Mouse (Mus musculus) intestine, embryonic 16.5 days (tissue): ENCODE measurements at regions not wholly inside any gene's neighbourhood (a gene's known extent, or its start where the extent isn't known, plus 50 kb on each side); places are given as distances from the start of the nearest gene placed in this dataset.

ENCODE experiments used
- ATAC-seq: fragments of 200-750 bp; cut with Nextera tagmentation; 2 replicates; pipeline ENCODE4 v1.8.0; 2017; ENCODE audit warnings: moderate TSS enrichment, moderate library complexity
- H3K27ac ChIP-seq: fragments of 300-500 bp; sonication (generic); 2 replicates; pipeline ENCODE4 v1.5.1; 2014; ENCODE audit warnings: mild to moderate bottlenecking, low read length
- H3K27me3 ChIP-seq: fragments of 300-500 bp; sonication (generic); replicated peaks from 2 replicates; pipeline ENCODE4 v1.6.1; 2014; ENCODE audit warnings: low read length, control low read depth, mixed read lengths; ENCODE audit not compliant: control insufficient read depth, insufficient read depth
- H3K36me3 ChIP-seq: fragments of 300-500 bp; sonication (generic); 2 replicates; pipeline ENCODE4 v1.6.1; 2014; ENCODE audit warnings: low read length, control low read depth; ENCODE audit not compliant: control insufficient read depth, insufficient read depth
- H3K4me1 ChIP-seq: fragments of 300-500 bp; sonication (generic); 2 replicates; pipeline ENCODE4 v1.6.1; 2014; ENCODE audit warnings: low read length, control low read depth, mixed read lengths; ENCODE audit not compliant: control insufficient read depth, insufficient read depth
- H3K4me2 ChIP-seq: fragments of 300-500 bp; sonication (generic); 2 replicates; pipeline ENCODE4 v1.6.1; 2014; ENCODE audit warnings: low read depth, low read length, control low read depth
- H3K4me3 ChIP-seq: fragments of 300-500 bp; sonication (generic); 2 replicates; pipeline ENCODE4 v1.5.1; 2014; ENCODE audit warnings: mild to moderate bottlenecking, low read length
- H3K9ac ChIP-seq: fragments of 300-500 bp; sonication (generic); 2 replicates; pipeline ENCODE4 v1.6.1; 2014; ENCODE audit warnings: low read depth, low read length
- H3K9me3 ChIP-seq: fragments of 300-500 bp; sonication (generic); 2 replicates; pipeline ENCODE4 v1.6.1; 2016; ENCODE audit warnings: low read length, control low read depth; ENCODE audit not compliant: control insufficient read depth
- WGBS: fragments of 180-500 bp; shearing (Covaris S2); extraction: QIAGEN DNeasy Blood & Tissue Kit; methylation state at CpG from one replicate; pipeline ENCODE4 v1.1.7; 2014; 5-methylcytosine and 5-hydroxymethylcytosine counted together

DNA sequence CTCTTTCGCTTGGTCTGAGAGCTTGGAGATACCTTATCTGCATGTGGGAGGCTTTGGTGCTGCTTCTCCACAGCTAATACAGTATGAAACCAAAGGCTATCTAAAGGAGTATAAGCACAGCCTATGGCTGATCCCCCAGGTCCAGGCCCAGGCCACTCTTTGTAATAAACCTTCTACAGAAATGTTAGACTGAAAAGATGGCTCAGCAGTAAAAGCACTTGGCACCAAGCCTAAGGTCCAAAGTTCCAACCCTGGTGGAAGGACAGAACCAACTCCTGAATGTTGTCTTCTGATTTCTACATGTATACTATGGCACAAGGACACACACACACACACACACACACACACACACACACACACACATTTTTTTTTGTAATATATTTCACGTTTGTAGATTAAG lies 1397.2 kb upstream of the Cntnap5a start:
- Histone ChIP-seq H3K4me3 (no peak overlapping the region), H3K4me2 (no peak overlapping the region), H3K27ac (no peak overlapping the region), H3K9me3 (no peaks in the 10 kb centered on the region), H3K36me3 (no peaks in the 10 kb centered on the region), H3K9ac (no peak overlapping the region), H3K4me1 (0 out of 2 replicates have a peak, but pooled peaks cover 2% of the 10 kb centered on the region), H3K27me3 (no peaks in the 10 kb centered on the region)
- peak; percentile 81 for ATAC-seq
- 75% methylated on average over 2 of the region's 2 CpGs for WGBS

GRCm38 (mm10) chr1:114330541-114330940 lies 1354.0 kb upstream of the Cntnap5a start:
- H3K27me3 ChIP-seq, result no peaks in the 10 kb centered on the region
- H3K4me1 ChIP-seq, result no peaks in the 10 kb centered on the region
- H3K36me3 ChIP-seq, result no peaks in the 10 kb centered on the region
- H3K9me3 ChIP-seq, result no peaks in the 10 kb centered on the region
- WGBS, result 75% methylated on average over 2 of the region's 2 CpGs
- H3K4me2 ChIP-seq, result no peak overlapping the region
- no peak overlapping the region for H3K9ac ChIP-seq
- ATAC-seq, result no peak
- no peak overlapping the region for H3K27ac ChIP-seq
- H3K4me3 ChIP-seq, result no peak overlapping the region

GRCm38 (mm10) chr1:114358215-114358995 lies 1326.2 kb upstream of the Cntnap5a start:
- ATAC-seq, result peak; percentile 96
- H3K36me3 ChIP-seq, result no peaks in the 10 kb centered on the region
- no peak overlapping the region for H3K27ac ChIP-seq
- no peaks in the 10 kb centered on the region for H3K4me1 ChIP-seq
- H3K9ac ChIP-seq, result no peak overlapping the region
- no peaks in the 10 kb centered on the region for H3K9me3 ChIP-seq
- no peaks in the 10 kb centered on the region for H3K27me3 ChIP-seq
- no peak overlapping the region for H3K4me2 ChIP-seq
- no peak overlapping the region for H3K4me3 ChIP-seq

GRCm38 (mm10) chr1:114392034-114392433 lies 1292.5 kb upstream of the Cntnap5a start:
- Histone ChIP-seq H3K4me1 (no peaks in the 10 kb centered on the region), H3K4me2 (no peak overlapping the region), H3K27me3 (no peaks in the 10 kb centered on the region), H3K27ac (no peak overlapping the region), H3K9me3 (no peaks in the 10 kb centered on the region), H3K36me3 (no peaks in the 10 kb centered on the region), H3K9ac (no peak overlapping the region), H3K4me3 (no peak overlapping the region)
- ATAC-seq, result no peak
- 49% methylated on average over 3 of the region's 3 CpGs for WGBS
